Mouse (Mus musculus) right cerebral cortex, adult 2 months (tissue): ENCODE measurements at regions not wholly inside any gene's neighbourhood (a gene's known extent, or its start where the extent isn't known, plus 50 kb on each side); places are given as distances from the start of the nearest gene placed in this dataset.
"Not testable (repeated sequence)": the region's sequence is repeated elsewhere in the genome, so short reads cannot be mapped to it uniquely, and the experiment has no call there.

Experiments
- DNase-seq, 2 experiments: peaks; one replicate each; pipeline ENCODE4 v3.0.0; 2021 to 2022; ENCODE audit warnings: low spot score in 2 of 2

DNA sequence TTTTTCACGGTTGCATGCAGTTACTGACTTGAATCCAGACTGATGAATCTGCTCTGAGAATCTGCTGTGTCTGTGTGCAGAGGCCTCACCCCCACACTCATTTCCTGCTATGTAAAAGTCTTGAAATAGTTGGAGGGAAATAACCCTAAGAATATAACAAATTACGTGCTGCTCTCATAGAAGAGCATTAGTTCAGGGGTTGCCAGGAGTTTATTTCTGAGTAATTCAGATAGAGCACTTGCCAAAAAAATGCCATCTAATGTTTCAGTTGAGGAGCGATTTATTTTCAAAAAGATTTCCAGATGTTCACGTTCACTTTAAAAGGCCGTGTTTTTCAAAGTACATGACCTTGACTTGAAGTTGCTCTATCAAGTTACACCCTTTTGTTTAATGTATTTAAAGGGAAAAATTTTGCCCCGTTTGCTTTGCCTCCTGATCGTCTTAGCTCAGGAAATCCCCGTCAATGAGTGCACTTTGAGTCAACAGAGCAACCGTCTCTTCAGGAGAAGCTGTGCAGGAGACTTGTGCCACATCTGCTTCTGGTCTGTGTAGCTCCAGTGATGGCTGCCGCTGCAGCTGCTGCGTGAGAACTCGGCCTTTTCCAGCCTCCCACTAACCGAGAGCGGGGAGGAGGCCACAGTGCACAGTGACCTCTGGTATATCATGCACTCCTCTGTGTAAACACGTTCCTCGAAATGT, 50.9 kb upstream of the Sec61g start:
- DNase-seq: no peak

DNA sequence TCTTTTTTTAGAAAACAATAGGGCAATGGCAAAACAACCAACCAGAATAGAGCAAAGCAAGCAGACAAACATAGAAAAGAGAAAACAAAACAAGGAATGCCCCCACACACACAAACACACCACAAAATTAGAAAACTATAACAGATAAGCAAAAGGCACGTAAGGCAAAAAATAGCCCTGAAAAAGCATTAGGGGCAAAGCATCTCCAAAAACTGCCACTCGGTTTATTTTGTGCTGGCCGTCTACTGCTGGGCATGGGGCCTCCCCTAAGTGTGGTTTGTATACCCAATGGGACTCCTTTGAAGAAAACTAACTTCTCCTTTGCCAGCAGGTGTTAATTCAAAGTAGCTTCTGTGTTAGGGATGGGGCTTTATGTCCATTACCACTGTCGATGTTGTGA, 53.4 kb upstream of the Sec61g start:
- DNase-seq: no peak

DNA sequence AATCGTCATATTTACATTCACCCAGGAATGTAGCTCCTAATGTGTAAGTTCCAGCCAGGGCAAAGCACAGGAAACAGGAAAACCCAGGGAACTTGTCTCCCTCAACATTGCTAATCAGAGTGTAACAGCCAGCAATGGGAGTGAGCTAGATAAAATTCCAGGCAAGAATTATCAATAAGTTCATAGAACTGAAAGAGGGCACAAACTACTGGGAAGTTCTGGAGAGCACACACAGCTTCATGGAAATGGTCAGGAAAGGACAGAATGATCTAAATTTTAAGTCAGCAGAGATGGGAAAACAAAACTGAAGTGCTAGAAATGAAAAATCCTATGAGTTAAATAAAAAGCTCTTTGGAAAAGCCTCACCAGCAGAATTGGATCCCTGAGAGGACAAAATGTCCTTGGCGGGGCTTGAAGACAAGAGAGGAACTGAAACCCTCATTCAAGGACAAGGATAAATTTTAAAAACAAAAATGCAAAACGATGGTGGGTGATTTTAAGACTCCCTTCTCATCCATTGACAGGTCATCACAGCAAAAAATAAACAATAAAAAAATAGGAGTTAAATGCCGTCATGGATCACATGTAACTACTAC, 80.9 kb upstream of the Sec61g start:
- DNase-seq: no peak

DNA sequence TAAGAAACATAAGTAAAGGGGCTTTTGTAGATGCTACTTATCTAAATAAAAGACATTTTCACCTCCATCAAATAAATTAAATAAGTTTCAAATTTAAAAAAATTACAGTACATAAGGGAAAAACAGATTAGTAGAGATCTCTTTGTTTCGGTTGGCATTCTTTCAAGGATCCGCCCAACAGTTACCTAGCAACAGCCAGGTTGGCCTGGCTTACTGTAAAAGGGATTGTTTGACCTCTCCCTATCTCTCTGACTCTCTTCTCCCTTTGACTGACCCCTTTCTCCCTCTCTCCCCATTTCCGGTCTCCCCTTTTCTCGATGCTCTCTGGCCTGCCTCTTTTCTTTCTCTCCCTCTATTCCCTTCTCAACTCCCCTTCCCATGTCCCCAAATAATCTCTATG, 82.3 kb upstream of the Sec61g start:
- no peak for DNase-seq

DNA sequence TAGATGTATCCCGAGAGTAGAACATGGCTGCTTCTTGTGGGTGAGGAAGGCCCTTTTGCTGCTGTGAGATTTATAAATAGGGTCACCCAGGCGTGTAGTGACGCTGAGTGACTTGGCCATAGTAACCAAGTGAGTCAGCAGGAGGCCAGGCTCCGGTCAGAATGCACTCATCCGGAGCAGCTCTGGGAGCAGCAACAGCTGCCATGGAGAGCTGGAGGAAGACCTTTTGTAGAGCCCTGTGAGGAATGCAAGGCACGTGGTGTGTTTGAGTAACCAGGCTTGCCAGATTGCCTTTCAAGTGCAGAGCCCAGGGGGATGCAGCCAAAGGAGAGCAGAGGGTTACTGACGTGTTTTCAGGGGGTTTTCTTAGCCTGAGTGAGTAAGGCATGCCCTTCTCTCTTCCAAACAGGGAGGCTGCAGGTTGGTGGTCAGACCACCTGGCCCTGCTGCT, 83.2 kb upstream of the Sec61g start:
- DNase-seq: peak; percentile 16 to 40

DNA sequence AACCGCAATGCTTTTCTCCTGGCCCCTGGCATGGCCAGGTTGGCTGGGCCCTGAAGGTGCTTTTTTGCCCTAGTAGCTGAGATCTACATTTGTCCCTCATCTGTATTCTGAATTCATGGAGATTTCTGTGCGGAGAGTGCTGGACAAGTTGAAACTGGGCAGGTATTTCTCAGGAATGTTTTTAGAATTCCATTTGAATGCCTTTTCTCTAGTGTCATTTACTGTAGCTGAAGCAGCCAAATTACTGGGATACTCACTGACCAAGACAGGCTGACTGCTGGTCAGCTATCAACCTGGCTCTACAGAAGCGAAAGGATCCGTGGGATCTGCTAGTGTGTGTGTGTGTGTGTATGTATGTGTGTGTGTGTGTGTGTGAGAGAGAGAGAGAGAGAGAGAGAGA, 83.7 kb upstream of the Sec61g start:
- DNase-seq: no peak

DNA sequence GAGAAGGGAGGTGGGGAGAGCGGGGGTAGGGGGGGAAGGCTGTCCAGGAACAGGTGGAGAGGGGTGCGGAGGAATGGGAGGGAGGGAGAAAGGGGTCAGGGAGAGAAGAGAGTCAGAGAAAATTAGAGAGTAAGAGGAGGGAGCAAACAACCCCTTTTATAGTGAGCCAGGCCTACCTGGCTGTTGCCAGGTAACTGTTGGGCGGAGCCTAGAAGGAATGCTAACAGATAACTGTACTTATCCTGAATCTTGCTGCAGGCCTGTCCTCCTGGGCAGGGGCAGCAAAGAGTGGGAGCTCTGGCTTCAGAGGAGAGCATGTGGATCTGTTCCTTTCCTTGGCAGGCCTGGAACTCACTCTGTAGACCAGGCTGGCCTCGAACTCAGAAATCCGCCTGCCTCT, 84.5 kb upstream of the Sec61g start:
- no peak for DNase-seq

DNA sequence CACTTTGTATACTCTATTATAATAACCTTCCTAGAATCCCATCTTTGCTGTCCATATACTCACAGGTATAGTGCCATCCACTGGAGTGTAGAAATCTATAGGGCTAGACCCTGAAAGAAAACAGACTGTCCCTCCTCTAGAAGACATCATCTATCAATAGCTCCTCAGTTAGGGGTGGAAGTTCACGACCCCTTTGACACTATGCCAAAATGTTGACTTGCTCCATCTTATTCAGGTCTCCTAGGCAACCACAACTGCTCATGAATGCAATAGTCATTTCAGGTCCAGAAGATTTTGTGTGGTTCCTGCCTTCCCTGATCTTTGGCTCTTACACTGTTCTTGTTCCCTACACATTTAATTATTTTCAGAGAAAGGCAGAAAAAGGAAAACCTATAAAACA, 86.5 kb upstream of the Sec61g start:
- no peak for DNase-seq

DNA sequence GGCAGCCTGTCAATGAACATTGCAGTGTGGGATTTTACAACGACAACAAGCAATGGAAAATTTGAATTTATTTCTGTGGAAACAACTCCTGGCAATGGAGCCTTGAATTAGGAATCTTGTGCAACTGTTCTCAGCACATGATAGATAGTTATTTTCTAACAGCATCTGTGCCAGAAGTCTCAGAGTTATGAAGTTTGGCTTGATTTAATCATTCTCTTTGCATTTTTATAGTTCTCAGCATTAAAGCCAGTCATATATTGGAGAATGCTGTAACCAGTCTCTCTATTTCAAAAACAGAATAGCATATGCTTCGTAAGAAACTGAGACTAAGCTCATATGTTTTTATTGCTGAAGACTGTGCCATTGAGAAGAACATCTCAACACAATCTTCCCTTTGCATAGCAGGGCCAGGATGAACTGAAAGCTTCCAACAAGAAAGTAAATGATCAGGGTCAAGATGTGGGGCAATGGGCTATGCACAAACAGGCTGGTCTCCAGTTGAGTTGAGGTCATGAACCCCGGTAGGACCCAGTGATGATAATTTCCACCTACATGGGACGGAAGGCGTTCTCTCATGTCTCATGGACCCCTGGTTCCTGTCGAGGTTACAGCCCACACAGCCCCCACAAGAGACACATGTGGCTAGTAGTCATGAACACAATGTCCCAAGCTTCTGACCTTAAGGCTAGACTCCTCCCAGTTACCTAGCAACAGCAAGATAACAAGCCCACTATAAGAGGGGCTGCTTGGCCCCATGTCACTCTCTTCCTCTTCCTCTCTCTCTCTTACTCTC, 89.0 kb upstream of the Sec61g start:
- DNase-seq: no peak

DNA sequence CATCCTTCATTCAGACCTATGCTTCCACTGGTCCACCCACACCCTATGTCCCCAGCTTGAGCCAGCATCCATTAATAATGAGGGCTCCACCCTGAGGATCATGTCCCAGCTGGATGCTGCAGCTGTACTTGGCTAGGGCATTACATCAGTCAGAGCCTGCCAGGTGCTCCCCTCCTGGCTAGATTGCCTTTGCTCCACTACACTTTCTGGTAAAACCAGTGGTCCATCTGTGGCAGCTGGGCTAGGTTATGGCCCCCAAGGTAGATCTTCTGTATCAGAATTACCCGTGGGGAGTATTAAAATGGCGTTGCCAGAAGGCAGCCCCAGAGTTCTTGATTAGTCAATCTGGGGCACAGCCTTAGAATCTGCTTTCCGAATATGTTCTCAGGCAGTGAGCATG, 94.7 kb upstream of the Sec61g start:
- DNase-seq: no peak

DNA sequence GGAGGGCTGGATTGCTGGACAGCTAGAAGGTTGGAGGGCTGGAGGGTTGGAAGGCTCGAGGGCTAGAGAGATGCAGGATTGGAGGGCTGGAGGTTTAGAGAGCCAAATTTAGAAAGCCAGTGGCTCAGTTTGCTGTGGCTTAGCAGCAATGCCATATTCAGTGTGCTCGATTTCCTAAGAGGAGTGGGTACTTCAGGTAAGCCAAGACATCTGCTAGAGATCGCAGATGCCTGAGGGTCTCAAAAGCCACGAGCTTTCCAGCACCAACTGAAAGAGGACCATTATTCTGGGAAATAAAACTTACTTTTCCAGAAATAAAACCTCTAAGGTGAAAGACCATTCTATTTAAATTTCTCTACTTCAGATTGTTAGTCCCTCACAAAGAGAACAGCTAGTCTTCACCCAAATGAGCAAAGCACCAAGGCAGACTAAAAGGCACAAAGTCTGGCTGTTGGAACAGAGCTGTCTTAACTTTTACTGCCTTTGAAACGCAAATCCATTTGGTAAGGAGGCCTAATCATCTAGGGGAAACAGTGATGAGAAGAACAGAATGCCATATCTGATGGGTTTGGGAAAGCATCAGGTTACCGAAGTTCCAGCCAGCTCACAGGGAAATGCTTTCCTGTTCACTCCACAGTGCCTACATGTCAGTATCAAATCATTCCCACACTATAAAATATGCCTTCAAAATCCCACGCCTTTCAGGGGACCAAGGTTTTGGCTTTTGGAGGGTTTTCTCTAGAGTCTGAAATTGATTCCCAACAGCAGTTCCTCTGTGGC, 98.3 kb upstream of the Sec61g start:
- no peak for DNase-seq

DNA sequence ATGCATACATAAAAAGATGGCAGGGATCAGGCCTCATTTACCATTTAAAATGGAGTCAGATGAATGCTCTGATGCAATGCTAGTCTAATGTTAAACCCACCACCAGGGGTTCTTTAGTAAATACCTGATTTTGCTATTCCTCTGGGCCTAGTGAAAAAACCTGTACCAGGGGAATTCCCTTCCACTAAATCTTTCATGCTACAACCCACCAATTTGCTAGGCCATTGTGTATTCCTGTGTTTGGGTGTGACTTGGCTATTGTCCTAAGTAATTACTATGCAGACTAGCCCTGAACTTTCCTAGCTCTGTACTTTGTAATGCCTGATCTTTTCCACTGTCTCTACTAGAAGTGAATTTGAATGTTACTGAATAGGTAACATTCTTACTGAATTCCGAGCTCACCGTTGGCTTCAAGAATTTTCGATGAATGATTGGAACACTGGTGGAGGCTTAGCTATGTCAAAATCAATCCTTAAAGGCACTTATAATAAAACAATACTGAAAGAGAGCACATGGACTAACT, 99.7 kb upstream of the Sec61g start:
- not testable (repeated sequence) for DNase-seq

DNA sequence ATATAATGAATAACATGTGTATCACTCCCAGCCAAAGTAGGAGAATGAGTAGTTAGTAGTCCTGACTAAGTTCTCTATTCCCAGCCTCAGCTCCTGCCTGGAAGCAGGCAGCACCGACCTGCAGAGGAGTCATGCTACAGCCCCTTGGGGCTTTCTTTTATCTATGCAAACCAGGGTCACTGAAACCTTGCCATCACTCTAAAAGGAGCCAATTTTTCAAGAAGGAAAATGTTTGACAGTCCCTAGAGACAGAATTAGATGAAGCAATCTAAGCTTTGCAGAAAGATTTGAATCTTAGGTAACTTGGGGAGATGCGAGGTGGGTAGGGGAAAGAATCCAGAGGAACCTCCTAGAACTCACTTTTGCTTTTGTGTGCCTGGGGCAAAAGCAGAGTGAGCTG, 103.5 kb upstream of the Sec61g start:
- no peak for DNase-seq

DNA sequence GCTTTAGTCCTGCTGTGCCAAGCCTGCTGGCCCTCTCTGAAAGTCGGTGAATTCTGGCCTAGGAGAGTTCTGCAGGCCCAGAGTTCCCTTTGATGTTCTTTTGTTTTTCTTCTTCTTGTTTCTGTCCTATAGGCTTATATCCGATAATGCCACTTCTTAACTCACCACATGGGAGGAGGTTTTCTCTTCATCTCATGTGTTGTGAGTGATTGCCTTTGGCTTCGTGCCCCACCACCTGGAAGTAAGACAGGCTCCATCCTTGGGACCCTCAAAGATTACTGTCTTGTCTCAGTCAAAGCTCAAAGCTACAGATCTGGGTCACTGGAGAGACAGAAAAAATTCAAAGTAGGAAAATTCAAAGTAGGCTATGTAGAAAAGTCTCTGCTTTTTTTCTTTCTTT, 104.2 kb upstream of the Sec61g start:
- DNase-seq: no peak

DNA sequence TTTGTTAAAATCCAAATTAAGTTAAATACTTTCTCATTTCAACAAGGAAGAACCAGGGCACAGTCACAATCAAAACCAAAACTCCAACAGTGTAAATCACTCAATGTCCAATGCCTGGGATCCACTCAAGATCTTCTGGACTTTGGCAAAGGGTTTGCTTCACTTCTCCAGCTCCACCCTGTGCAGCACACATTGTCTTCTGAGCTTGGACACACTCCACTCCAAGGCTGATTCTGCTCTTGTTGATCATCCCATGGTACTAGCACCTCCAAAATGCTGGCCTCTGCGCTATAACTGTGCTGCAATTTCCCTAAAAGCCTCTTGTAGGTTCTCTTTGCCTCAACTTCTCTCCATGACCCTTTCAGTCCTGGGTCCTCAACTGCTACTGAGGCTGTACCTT, 111.5 kb upstream of the Sec61g start:
- no peak for DNase-seq

DNA sequence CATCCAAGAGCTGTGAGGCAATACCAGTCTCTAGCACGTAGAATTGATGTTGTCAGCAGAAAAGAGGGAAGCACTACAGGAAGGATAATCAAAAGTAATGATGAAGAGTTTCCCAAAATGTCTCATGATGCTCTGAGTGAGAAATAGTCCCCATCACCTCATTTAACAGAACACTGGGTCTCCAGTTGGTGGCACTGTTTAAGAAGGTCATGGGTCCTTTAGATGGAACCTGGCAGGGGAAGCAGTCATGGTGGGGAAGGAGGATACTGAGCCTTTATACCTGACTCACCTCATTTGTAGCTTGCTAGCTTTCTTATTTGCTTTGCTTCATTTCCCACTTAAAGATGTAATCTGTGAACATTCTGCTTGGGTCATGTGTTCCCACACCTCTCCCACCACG, 115.4 kb upstream of the Sec61g start:
- DNase-seq: no peak

DNA sequence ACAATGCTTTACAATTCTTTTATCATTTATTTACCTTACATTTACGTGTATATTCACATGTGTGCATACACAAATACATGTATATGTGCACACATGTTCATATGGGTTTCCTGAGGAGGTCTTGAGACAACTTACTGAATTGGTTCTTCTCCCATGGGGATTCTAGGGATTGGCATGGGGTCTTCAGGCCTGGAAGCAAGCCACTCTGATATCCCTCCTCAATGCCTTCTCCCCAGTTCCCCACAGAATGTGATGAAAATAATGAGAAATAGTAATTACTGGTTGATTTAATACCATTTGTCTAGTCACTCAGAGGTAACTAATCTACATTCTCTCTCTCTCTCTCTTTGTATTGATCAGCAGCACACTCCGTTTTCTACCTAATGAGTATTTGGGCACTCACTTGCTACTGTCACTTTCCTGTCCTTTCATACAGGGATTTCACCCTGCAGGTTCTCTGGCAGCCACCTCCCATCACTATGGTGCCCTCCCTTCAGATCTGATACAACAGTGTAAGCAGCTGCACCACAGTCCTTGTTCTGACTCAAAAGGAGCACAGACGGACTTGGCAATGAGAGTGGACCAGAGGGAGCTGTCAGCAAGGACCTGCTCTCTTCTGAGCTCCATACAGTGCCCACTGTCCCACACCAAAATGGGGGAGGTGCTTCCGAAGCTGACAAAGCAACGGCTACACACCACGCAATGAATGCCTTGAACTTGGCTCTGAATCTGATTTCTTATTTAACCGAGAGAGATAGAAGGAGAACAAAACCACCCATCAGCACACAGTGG, 119.2 kb upstream of the Sec61g start:
- DNase-seq: no peak

DNA sequence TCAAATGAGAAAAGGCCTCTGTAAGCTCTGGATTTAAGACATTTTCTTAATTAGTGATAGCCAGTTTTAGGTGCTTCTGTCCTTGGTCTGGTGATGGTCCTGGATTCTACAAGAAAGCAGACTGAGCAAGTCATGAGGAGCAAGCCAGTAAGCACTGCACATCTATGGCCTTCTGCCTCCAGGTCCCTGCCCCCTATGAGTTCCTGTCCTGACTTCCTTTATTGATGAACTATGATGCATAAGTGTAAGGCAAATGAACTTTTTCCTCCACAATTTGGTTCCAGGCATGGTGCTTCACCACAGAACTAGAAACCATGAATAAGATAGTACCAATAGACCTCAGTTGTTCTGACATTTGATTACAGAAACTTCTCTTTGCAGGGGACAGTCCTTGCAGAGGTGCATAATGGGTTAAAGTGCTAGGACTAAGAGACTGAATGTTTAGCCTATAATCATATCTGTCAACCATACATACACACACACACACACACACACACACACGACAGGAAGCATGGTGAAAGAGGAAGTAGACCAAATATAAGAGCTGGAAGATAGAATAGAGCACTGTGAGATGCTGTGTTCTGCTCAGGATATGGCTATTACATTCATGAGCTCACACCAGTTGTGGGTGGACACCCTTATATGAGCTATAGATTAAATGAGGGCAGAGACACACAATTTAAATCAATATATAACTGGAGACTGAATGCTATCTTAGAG, 121.3 kb upstream of the Sec61g start:
- no peak for DNase-seq

DNA sequence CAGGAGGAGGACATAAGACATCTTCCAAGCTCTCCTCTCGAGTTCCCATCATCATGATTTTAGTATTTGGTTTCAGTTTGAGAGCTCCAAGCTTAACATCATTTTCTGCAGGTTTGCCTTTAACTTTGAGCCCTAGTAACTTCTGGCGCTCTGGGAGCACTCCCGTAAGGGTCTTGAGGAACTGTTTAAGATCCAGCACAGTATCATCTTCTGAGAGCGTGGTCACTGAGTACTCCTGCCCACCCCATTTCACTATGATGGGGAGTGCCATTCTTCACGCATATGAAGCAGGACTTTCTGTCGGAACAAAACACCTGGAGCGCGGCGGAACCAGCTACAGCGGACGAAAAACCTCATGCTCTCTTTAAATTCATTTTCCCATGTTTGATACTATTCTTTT, 116.2 kb upstream of the Egfr start:
- DNase-seq: not testable (repeated sequence)

DNA sequence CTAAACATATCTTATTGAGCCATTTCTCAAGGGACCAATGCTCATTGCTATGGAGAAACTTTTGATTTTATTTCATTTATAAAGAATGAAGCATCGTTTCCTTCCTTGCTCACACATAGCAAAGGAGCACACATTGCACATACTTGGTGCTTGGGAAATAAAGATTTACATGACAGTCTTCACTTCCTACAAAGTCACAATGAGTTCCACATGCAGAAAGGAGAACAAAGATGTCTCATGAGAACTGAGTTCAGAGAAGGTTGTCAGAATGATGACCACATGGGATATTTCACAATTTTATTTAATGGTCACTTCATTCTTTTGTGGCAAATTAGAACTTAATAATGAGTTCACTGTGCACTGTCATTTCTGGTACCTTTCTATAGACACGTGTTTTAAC, 114.3 kb upstream of the Egfr start:
- DNase-seq: no peak

DNA sequence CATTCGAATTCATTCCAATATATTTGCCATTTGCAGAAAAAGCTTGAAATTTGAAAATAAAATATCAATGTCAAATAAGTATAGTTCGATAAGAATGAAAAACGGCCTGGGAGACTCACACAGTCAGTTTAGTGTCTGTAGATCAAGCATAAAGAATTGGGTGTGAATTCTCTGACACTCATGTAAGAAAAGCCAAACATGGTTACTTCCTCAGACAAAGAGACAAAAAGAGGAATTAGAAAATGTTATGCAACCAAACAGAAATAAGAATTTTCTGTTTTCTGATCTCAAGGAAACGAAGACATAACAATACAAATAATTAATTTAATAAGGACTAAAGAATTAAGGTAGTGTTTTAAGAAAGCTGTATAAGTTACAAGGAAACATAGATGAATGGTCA, 113.7 kb upstream of the Egfr start:
- no peak for DNase-seq
